Mouse (Mus musculus): Measurements from ENCODE around the gene Zfp113. TPM values are rescaled to one million over a fixed set of nuclear protein-coding genes. Genes with fewer than 3 reads are reported as not detected.

Zfp113 gene
- total and polyA plus RNA-seq, 3 experiments: 0.66 to 23.7 (median 8.5) TPM

DNA sequence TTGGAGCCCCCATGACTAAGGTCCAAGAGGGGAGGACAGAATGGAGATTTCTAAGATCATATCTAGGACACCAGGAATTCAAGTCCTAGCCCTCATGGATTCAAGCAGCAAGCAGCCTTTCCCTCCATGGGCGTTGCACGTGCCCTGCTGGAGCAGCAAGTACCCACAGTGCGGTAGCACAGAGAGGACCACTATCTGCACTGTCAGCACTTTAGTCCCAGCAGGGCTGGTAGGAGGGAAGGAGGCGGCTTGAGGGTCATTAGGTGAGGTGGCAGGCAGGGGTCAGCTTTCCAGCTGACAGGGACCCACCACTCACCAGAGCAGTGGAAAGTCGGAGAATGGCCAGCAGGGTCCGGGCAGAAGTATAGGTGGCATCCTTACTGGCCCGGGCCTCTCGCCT is 10.1 kb upstream of the Zfp113 start:
- Histone ChIP-seq H3K27me3 (ENCODE audit: insufficient read depth, low read length) (no peaks in the 10 kb centered on the region; the same call in 1 of the 2 replicates), H3K36me3 (replicated peaks) (peaks cover 85% of the 10 kb centered on the region), H3K4me1 (ENCODE audit: insufficient read depth, low read depth, low read length) (peaks cover 82% of the 10 kb centered on the region), H3K4me3 (ENCODE audit: low read depth, low read length) (peak overlapping the region; percentile 1; the same call in 1 of the 2 replicates), H3K9me3 (replicated peaks) (no peaks in the 10 kb centered on the region)
- ATAC-seq (ENCODE audit: extremely low read depth, insufficient number of reproducible peaks, low FRiP score, poor library complexity, severe bottlenecking) (no peak), DNase-seq (ENCODE audit: low spot score) (no peak)
- TF ChIP-seq TAL1 (conservative IDR thresholded peaks at IDR 0.05; ENCODE audit: low read depth, low read length): no peak
- TF ChIP-seq CTCF (IDR thresholded peaks at IDR 0.05; ENCODE audit: low read depth, low read length): no peak
- no peak for TF ChIP-seq GATA2 (IDR thresholded peaks at IDR 0.05; ENCODE audit: borderline replicate concordance, low read depth, low read length)
- no peak for TF ChIP-seq POLR2AphosphoS5 (IDR thresholded peaks at IDR 0.05; ENCODE audit: insufficient replicate concordance, low read depth, low read length)
- TF ChIP-seq GATA1 (IDR thresholded peaks at IDR 0.05; ENCODE audit: borderline replicate concordance, low read length): no peak

DNA sequence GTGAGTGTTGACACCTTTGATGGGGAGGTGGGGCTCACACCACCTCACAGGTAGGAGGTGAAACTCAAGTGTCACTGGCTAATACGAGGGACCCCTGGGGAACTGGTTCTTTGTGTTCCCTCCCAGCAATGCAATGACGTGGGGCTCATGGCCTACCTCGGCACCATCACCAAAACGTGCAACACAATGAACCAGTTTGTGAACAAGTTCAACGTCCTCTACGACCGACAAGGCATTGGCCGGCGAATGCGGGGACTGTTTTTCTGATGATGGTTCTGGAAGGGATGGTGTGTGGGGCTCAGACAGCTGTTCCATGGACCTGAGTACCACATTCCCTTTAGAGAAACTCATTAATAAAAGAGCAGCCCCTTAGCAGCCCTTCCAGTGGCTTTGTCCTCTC is 8.1 kb upstream of the Zfp113 start:
- DNase-seq (ENCODE audit: low spot score): no peak
- Histone ChIP-seq H3K9me3 (replicated peaks) (no peaks in the 10 kb centered on the region), H3K36me3 (replicated peaks) (peaks cover 67% of the 10 kb centered on the region), H3K4me1 (ENCODE audit: insufficient read depth, low read depth, low read length) (peaks cover 74% of the 10 kb centered on the region), H3K4me3 (ENCODE audit: low read depth, low read length) (no peak overlapping the region), H3K27me3 (ENCODE audit: insufficient read depth, low read length) (no peaks in the 10 kb centered on the region; the same call in 1 of the 2 replicates)
- TF ChIP-seq GATA2 (IDR thresholded peaks at IDR 0.05; ENCODE audit: borderline replicate concordance, low read depth, low read length): no peak
- no peak for TF ChIP-seq POLR2AphosphoS5 (IDR thresholded peaks at IDR 0.05; ENCODE audit: insufficient replicate concordance, low read depth, low read length)
- TF ChIP-seq CTCF (IDR thresholded peaks at IDR 0.05; ENCODE audit: low read depth, low read length): no peak
- TF ChIP-seq GATA1 (IDR thresholded peaks at IDR 0.05; ENCODE audit: borderline replicate concordance, low read length): no peak
- no peak for TF ChIP-seq TAL1 (conservative IDR thresholded peaks at IDR 0.05; ENCODE audit: low read depth, low read length)
- no peak for ATAC-seq (ENCODE audit: extremely low read depth, insufficient number of reproducible peaks, low FRiP score, poor library complexity, severe bottlenecking)

DNA sequence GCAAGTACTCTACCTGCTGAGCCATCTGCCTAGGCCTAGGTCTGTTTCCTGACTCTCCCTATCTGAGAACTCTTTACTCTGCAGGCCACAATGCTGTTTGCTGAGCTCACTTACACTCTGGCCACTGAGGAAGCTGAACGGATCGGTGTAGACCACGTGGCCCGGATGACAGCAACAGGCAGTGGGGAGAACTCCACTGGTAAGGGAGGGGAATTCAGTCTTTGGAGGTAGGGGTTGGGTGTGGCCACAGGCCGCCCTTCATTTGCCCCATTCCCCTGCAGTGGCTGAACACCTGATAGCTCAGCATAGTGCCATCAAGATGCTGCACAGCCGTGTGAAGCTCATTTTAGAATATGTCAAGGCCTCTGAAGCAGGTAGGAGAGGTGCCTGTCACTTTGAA is 7.5 kb upstream of the Zfp113 start:
- peaks cover 62% of the 10 kb centered on the region for H3K36me3 ChIP-seq (replicated peaks)
- DNase-seq (ENCODE audit: low spot score): no peak
- peaks cover 70% of the 10 kb centered on the region for H3K4me1 ChIP-seq (ENCODE audit: insufficient read depth, low read depth, low read length)
- H3K27me3 ChIP-seq (ENCODE audit: insufficient read depth, low read length): no peaks in the 10 kb centered on the region; the same call in 1 of the 2 replicates
- H3K9me3 ChIP-seq (replicated peaks): no peaks in the 10 kb centered on the region
- TF ChIP-seq CTCF (IDR thresholded peaks at IDR 0.05; ENCODE audit: low read depth, low read length) (no peak), POLR2AphosphoS5 (IDR thresholded peaks at IDR 0.05; ENCODE audit: insufficient replicate concordance, low read depth, low read length) (peak; percentile 84)
- no peak for ATAC-seq (ENCODE audit: extremely low read depth, insufficient number of reproducible peaks, low FRiP score, poor library complexity, severe bottlenecking)
- no peak overlapping the region for H3K4me3 ChIP-seq (ENCODE audit: low read depth, low read length)

DNA sequence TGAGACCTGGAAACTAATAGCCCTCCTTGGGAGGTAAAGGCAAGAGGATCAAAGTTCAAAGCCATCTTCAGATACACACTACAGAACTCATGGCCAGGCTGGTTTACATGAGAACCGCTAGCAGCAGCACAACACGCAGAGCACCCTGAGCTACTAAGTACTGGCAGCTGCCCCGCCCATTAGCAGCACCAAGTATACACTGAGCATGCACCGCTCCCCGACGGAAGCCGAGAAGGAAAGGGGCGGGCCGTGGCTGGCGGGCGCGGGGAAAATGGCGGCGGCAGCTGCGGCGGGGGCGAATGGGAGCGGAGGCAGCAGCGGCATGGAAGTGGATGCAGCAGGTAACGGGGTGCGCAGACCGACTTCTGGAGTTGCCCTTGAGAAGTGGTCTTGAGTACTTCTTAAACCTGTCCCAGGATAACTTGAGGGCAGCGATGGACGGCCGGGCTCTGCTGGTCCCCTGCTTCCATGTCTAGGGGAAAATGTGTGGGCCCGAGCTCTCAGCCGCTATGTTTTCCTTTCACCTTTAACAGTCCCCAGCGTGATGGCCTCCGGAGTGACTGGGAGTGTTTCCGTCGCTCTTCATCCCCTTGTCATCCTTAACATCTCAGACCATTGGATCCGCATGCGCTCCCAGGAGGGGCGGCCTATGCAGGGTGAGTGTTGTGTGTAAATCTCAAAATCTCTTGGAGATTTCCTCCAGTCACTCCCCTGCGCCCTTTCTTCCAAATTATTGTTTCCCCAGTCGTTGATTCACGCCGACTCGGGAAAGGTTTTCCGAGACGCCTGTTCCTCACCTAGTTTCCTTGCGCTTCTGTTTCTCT is 5.5 kb upstream of the Zfp113 start, which contains the start of gene Cops6:
TSS of gene Cops6 (plus strand) at position 230 of the 824 bp plus-strand sequence.
- Histone ChIP-seq H3K4me1 (ENCODE audit: insufficient read depth, low read depth, low read length) (peaks cover 53% of the 10 kb centered on the region), H3K36me3 (replicated peaks) (peaks cover 42% of the 10 kb centered on the region), H3K4me3 (ENCODE audit: low read depth, low read length) (peak within 1 kb of the TSS; percentile 85), H3K9me3 (replicated peaks) (no peaks in the 10 kb centered on the region), H3K27me3 (ENCODE audit: insufficient read depth, low read length) (no peaks in the 10 kb centered on the region)
- no peak for TF ChIP-seq CTCF (IDR thresholded peaks at IDR 0.05; ENCODE audit: low read depth, low read length)
- no peak for TF ChIP-seq GATA2 (IDR thresholded peaks at IDR 0.05; ENCODE audit: borderline replicate concordance, low read depth, low read length)
- no peak for TF ChIP-seq TAL1 (conservative IDR thresholded peaks at IDR 0.05; ENCODE audit: low read depth, low read length)
- TF ChIP-seq GATA1 (IDR thresholded peaks at IDR 0.05; ENCODE audit: borderline replicate concordance, low read length): no peak
- no peak for TF ChIP-seq POLR2AphosphoS5 (IDR thresholded peaks at IDR 0.05; ENCODE audit: insufficient replicate concordance, low read depth, low read length)
- DNase-seq (ENCODE audit: low spot score): peak; percentile 67
- peak; percentile 87 for ATAC-seq (ENCODE audit: extremely low read depth, insufficient number of reproducible peaks, low FRiP score, poor library complexity, severe bottlenecking)

DNA sequence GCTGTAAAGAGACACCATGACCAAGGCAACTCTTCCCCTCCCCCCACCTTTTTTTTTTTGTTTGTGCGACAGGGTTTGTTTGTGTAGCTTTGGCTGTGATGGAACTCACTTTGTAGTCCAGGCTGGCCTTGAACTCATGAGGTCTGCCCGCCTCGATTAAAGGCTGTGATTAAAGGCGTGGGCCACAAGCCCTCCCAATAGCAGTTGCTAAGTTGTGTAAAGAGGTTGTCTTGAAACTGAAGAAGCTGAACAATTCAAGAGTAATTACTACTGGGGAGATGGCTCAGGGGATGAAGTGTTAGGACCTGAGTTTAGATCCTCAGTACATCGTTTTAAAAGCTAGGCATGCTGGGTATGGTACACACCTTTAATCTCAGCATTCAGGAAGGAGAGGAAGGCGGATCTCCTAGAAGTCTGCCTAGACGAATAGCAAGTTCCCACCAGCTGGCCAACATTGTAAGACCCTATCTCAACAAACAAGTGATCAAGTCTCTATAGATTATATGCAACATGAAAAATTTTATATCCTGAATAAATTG is 4.7 kb upstream of the Zfp113 start:
- ATAC-seq (ENCODE audit: extremely low read depth, insufficient number of reproducible peaks, low FRiP score, poor library complexity, severe bottlenecking) (no peak), DNase-seq (ENCODE audit: low spot score) (no peak)
- Histone ChIP-seq H3K4me1 (ENCODE audit: insufficient read depth, low read depth, low read length) (peaks cover 49% of the 10 kb centered on the region), H3K4me3 (ENCODE audit: low read depth, low read length) (peak overlapping the region; percentile 85), H3K36me3 (replicated peaks) (peaks cover 34% of the 10 kb centered on the region), H3K9me3 (replicated peaks) (no peaks in the 10 kb centered on the region), H3K27me3 (ENCODE audit: insufficient read depth, low read length) (no peaks in the 10 kb centered on the region)
- TF ChIP-seq GATA2 (IDR thresholded peaks at IDR 0.05; ENCODE audit: borderline replicate concordance, low read depth, low read length) (no peak), TAL1 (conservative IDR thresholded peaks at IDR 0.05; ENCODE audit: low read depth, low read length) (no peak), CTCF (IDR thresholded peaks at IDR 0.05; ENCODE audit: low read depth, low read length) (no peak)

DNA sequence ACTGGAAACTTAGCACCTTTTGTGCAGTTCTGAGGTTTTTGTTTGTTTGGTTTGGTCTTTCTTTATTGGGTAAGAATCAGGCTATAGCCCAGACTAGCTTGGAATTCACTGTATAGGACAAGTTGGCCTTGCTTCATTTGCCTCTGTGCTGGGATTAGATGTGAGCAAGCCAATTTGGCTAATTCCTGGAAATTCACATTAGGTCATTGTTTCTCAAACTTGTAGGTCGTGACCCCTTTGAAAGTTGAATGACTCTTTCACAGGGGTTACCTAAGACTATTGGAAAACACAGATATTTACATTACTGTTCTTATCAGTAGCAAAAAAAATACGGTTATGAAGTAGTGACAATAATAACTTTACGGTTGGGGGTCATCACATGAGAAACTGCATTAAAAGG is 1.2 kb downstream of the Zfp113 start:
- Histone ChIP-seq H3K9me3 (replicated peaks) (no peaks in the 10 kb centered on the region), H3K4me1 (ENCODE audit: insufficient read depth, low read depth, low read length) (peaks cover 17% of the 10 kb centered on the region), H3K4me3 (ENCODE audit: low read depth, low read length) (peak overlapping the region; percentile 84; the same call in 1 of the 2 replicates), H3K27me3 (ENCODE audit: insufficient read depth, low read length) (no peaks in the 10 kb centered on the region), H3K36me3 (replicated peaks) (peaks cover 38% of the 10 kb centered on the region)
- ATAC-seq (ENCODE audit: extremely low read depth, insufficient number of reproducible peaks, low FRiP score, poor library complexity, severe bottlenecking) (no peak), DNase-seq (ENCODE audit: low spot score) (no peak)
- no peak for TF ChIP-seq TAL1 (conservative IDR thresholded peaks at IDR 0.05; ENCODE audit: low read depth, low read length)
- no peak for TF ChIP-seq GATA1 (IDR thresholded peaks at IDR 0.05; ENCODE audit: borderline replicate concordance, low read length)
- TF ChIP-seq GATA2 (IDR thresholded peaks at IDR 0.05; ENCODE audit: borderline replicate concordance, low read depth, low read length): no peak
- no peak for TF ChIP-seq POLR2AphosphoS5 (IDR thresholded peaks at IDR 0.05; ENCODE audit: insufficient replicate concordance, low read depth, low read length)
- TF ChIP-seq CTCF (IDR thresholded peaks at IDR 0.05; ENCODE audit: low read depth, low read length): no peak

All from G1E (cell line).